Mouse (Mus musculus): Measurements from ENCODE around the gene Prkn.

DNA sequence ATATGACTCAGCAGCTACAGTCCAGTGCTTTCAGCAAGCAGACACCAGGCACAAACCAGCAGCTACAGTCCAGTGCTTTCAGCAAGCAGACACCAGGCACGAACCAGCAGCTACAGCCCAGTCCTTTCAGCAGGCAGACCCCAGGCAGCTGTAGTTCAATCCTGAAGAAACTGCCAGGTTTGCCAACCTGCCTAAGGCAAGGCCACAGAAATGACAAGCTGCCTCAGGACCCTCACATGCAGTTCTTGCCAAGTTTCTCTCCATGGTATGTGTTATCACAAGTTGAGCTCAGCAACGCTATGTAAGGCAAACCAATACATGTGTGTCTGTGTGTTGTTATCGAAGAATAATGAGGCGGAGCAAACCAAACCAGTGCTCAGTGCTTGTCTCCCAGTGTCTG, 1091.5 kb downstream of the Prkn start:
- TF ChIP-seq POLR2A (IDR thresholded peaks at IDR 0.05; ENCODE audit: extremely low read depth, insufficient read depth, low read length) (no peak), CTCF (IDR thresholded peaks at IDR 0.05; ENCODE audit: low read depth, low read length) (no peak)

Measured in liver, adult 2 months (tissue).